Mouse (Mus musculus): Measurements from ENCODE around the gene Rps15a.

DNA sequence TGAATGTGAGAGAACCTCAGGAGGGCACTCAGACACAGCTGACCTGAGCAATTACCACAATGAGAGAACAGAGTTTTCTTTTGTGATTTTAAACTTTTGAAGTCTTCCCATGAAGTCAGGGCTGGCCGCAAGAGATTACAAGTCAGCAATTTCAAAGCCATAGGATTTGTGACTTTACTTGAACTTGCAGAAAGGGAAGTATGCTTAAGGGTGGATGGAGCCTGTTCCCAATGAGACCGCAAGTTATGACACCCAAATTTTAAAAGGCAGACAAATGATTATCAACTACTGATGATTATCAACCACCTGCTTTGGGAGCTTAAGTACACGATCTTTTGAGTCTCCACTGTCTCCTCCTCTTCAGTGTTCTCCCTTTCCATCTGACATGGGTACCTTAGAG lies 2.4 kb upstream of the Rps15a start:
- TF ChIP-seq CTCF (IDR thresholded peaks at IDR 0.05; ENCODE audit: low read depth) (no peak), EP300 (optimal IDR thresholded peaks at IDR 0.05) (no peak)
